Mouse (Mus musculus) MEL (cell line): ENCODE measurements around the gene Mast1.

Source experiments
- CTCF ChIP-seq, 3 experiments: IDR thresholded peaks in 2 of 3; conservative IDR thresholded peaks in 1 of 3; 2 replicates each; pipeline ENCODE4 v1.5.1; 2011 to 2012; ENCODE audit warnings: low read length in 3 of 3, low read depth in 2 of 3, mild to moderate bottlenecking in 2 of 3, improper control_type of control experiment in 1 of 3, inconsistent platforms in 1 of 3, mixed read lengths in 1 of 3, moderate library complexity in 1 of 3; ENCODE audit not compliant: control insufficient read depth in 1 of 3, insufficient read depth in 1 of 3, poor library complexity in 1 of 3, severe bottlenecking in 1 of 3
- MAFK ChIP-seq: IDR thresholded peaks from 2 replicates; pipeline ENCODE4 v1.6.1; 2011; ENCODE audit warnings: low read depth, mild to moderate bottlenecking, low read length, improper control_type of control experiment, borderline replicate concordance
- NELFE ChIP-seq: IDR thresholded peaks from 2 replicates; pipeline ENCODE4 v1.6.1; 2011; ENCODE audit warnings: low read depth, low read length, improper control_type of control experiment
- POLR2A ChIP-seq, 2 experiments: IDR thresholded peaks; 2 replicates each; pipeline ENCODE4 v1.6.1; 2011 to 2012; ENCODE audit warnings: low read length in 2 of 2, mild to moderate bottlenecking in 2 of 2, control low read depth in 1 of 2, improper control_type of control experiment in 1 of 2, low read depth in 1 of 2, moderate library complexity in 1 of 2; ENCODE audit not compliant: control insufficient read depth in 1 of 2, insufficient read depth in 1 of 2, poor library complexity in 1 of 2
- RCOR1 ChIP-seq: IDR thresholded peaks from 2 replicates; pipeline ENCODE4 v1.6.1; 2012; ENCODE audit warnings: low read depth, mild to moderate bottlenecking, inconsistent platforms, low read length, improper control_type of control experiment
- UBTF ChIP-seq: IDR thresholded peaks from 2 replicates; pipeline ENCODE4 v1.6.1; 2012; ENCODE audit warnings: low read depth, mild to moderate bottlenecking, inconsistent platforms, low read length, improper control_type of control experiment, moderate library complexity, borderline replicate concordance; ENCODE audit not compliant: insufficient read depth
- USF2 ChIP-seq, 2 experiments: IDR thresholded peaks; 2 replicates each; pipeline ENCODE4 v1.6.1; 2011 to 2012; ENCODE audit warnings: improper control_type of control experiment in 2 of 2, low read length in 2 of 2, borderline replicate concordance in 1 of 2, inconsistent platforms in 1 of 2, low read depth in 1 of 2, mild to moderate bottlenecking in 1 of 2; ENCODE audit not compliant: insufficient read depth in 1 of 2
- ZNF384 ChIP-seq: IDR thresholded peaks from 2 replicates; pipeline ENCODE4 v1.6.1; 2012; ENCODE audit warnings: low read depth, mild to moderate bottlenecking, inconsistent platforms, low read length, improper control_type of control experiment

GRCm38 (mm10) chr8:84895963-84896362 lies 41.2 kb downstream of the Mast1 start:
- no peak for TF ChIP-seq NELFE
- TF ChIP-seq USF2 (IDR thresholded peaks at IDR 0.05; ENCODE audit: borderline replicate concordance in 1 of 2, insufficient read depth in 1 of 2, low read depth in 1 of 2, low read length in 2 of 2): no peak
- TF ChIP-seq MAFK: no peak
- no peak for TF ChIP-seq RCOR1
- TF ChIP-seq UBTF: no peak
- TF ChIP-seq POLR2A (IDR thresholded peaks at IDR 0.05; ENCODE audit: control insufficient read depth in 1 of 2, insufficient read depth in 1 of 2, low read depth in 1 of 2, low read length in 2 of 2, poor library complexity in 1 of 2): no peak
- no peak for TF ChIP-seq ZNF384
- TF ChIP-seq CTCF (IDR thresholded peaks at IDR 0.05 in 2 of 3, conservative IDR thresholded peaks at IDR 0.05 in 1 of 3; ENCODE audit: control insufficient read depth in 1 of 3, insufficient read depth in 1 of 3, low read depth in 2 of 3, low read length in 3 of 3, poor library complexity in 1 of 3, severe bottlenecking in 1 of 3): no peak
